Comparison of ENCODE assay signal across 12 mouse cellular contexts in the genomic region with DNA sequence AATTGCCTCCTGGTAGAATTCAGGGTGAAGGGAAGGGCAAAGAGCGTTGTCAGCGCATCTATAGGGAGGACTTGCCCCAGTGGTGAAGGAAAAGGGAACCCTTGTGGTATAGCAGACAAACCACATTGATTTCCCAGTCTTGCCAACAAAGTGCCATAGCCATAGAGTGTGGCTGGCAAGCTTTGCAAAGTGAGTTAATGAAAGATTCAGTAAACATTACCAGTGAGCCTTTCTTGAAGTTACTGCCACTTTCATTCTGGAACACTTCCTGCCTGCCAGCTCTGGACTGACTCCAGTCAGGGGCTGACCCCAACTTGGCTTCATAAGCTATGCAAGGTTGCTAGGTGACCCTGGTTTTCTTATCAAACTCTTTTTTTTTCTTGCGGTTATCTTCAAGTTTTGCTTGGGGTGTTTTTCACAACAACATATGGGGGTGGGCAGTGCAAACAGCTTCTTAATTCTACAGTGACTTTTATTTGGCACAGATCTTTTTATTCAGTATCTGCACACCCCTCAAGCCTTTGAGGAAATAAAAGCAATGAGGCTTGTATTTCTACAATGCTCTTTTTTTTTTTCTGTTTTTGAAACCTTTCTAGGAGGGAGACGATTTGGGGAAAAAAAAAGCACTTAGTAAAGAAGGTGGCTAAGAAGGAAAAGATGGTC. TPM values are rescaled to one million over a fixed set of nuclear protein-coding genes. Genes with fewer than 3 reads are reported as not detected.
A peak's percentile ranks its signal among the peaks of the same experiment; 100 is the strongest.
DNase-seq lines count a peak whose midpoint lies in the region; ATAC-seq and TF ChIP-seq lines count a peak whose summit lies in the region.
"Had no signal": no experiment of that assay in that cellular context is flagged by ENCODE, and none has a peak within 500 bp of the region (broad histone marks: within the 10 kb centered on the region; RNA-seq: fewer than 3 reads in every experiment).

No protein-coding gene starts in this region.

- peak; percentile 16 for DNase-seq in heart, postnatal 4 days
- no peak for DNase-seq in heart, embryonic 10.5 days (ENCODE audit: low spot score)
- DNase-seq in lung, embryonic 14.5 days: peak; percentile 66
- DNase-seq in lung, adult 18-20 months: no peak
- DNase-seq in right cerebral cortex, postnatal 10 days (ENCODE audit: low spot score in 2 of 2): peak; percentile 34 to 36
- no peak for DNase-seq in right cerebral cortex, postnatal 4 days
- DNase-seq in layer of hippocampus, adult 11-12 months (ENCODE audit: low spot score): no peak
- DNase-seq: cerebellum, adult 18-20 months; gastrocnemius, adult 2 months; right cerebral cortex, postnatal 25 days had no signal

- H3K9me3 ChIP-seq in heart, embryonic 10.5 days: no peaks in the 10 kb centered on the region
- H3K9me3 ChIP-seq in lung, embryonic 14.5 days (ENCODE audit: low read depth, low read length): no peaks in the 10 kb centered on the region

- H3K4me1 ChIP-seq in heart, embryonic 10.5 days: peaks cover 4% of the 10 kb centered on the region; the same call in 1 of the 2 replicates
- H3K4me1 ChIP-seq in lung, embryonic 14.5 days (ENCODE audit: insufficient read depth): no peaks in the 10 kb centered on the region

- WGBS in heart, embryonic 10.5 days: 62% methylated on average over 4 of the region's 4 CpGs
- WGBS in lung, embryonic 14.5 days: 41% methylated on average over 4 of the region's 4 CpGs

- H3K9ac ChIP-seq in lung, embryonic 14.5 days: no peak overlapping the region

- no peak overlapping the region for H3K27ac ChIP-seq in heart, embryonic 10.5 days
- no peak overlapping the region for H3K27ac ChIP-seq in lung, embryonic 14.5 days (ENCODE audit: low read depth)
- H3K27ac ChIP-seq: gastrocnemius, adult 2 months had no signal

- H3K36me3 ChIP-seq in heart, embryonic 10.5 days: no peaks in the 10 kb centered on the region
- H3K36me3 ChIP-seq in lung, embryonic 14.5 days (ENCODE audit: insufficient read depth): no peaks in the 10 kb centered on the region

- no peak overlapping the region for H3K4me2 ChIP-seq in lung, embryonic 14.5 days
- H3K4me2 ChIP-seq: heart, embryonic 11.5 days; liver, embryonic 11.5 days had no signal

- H3K27me3 ChIP-seq in heart, embryonic 10.5 days (ENCODE audit: insufficient read depth, poor library complexity, severe bottlenecking): no peaks in the 10 kb centered on the region
- H3K27me3 ChIP-seq in lung, embryonic 14.5 days (ENCODE audit: insufficient read depth, low read length): no peaks in the 10 kb centered on the region

- ATAC-seq in lung, embryonic 14.5 days (ENCODE audit: insufficient read depth): peak; percentile 67

- H3K4me3 ChIP-seq in heart, embryonic 10.5 days: no peak overlapping the region
- no peak overlapping the region for H3K4me3 ChIP-seq in lung, embryonic 14.5 days (ENCODE audit: low read depth, low read length)
- H3K4me3 ChIP-seq: gastrocnemius, adult 2 months had no signal

- TF ChIP-seq CTCF in lung, embryonic 14.5 days (IDR thresholded peaks at IDR 0.05; ENCODE audit: low read depth): no peak

RNA-seq across cellular contexts. Expression of a gene that starts 51.2 kb away (rescaled TPM):
- under 1 TPM; 0.05 to 0.10 TPM for total RNA-seq in heart, postnatal 4 days (2021)
- 0.21 and 1.7 TPM in 2 replicates for polyA plus RNA-seq in heart, embryonic 10.5 days (2016; fragmentation: Nextera tagmentation; extraction: Ambion mirVana)
- polyA plus RNA-seq in lung, embryonic 14.5 days (2014; fragmentation: Nextera tagmentation; extraction: Ambion mirVana): 6.2 and 6.5 TPM in 2 replicates
- total RNA-seq: gastrocnemius, adult 2 months had no signal

RNA-seq across cellular contexts. Expression of a gene that starts 54.7 kb away (rescaled TPM):
- total RNA-seq in heart, postnatal 4 days (2021): 10 to 100 TPM; 25.0 to 25.1 TPM
- polyA plus RNA-seq in heart, embryonic 10.5 days (2016; fragmentation: Nextera tagmentation; extraction: Ambion mirVana): 220 and 293 TPM in 2 replicates
- polyA plus RNA-seq in lung, embryonic 14.5 days (2014; fragmentation: Nextera tagmentation; extraction: Ambion mirVana): 200 and 210 TPM in 2 replicates

Comparison
In these comparisons a context has a peak if more than half of its experiments do, and no peak if none do; other contexts are left out.
1. DNase-seq: peak in heart, postnatal 4 days (single experiment), lung, embryonic 14.5 days (single experiment) and right cerebral cortex, postnatal 10 days (2 of 2); none in heart, embryonic 10.5 days (single experiment), lung, adult 18-20 months (0 of 2), right cerebral cortex, postnatal 4 days (single experiment) and layer of hippocampus, adult 11-12 months (single experiment).